Mouse (Mus musculus) kidney, postnatal 25 days (tissue): ENCODE results near the gene Gjb1.

Source experiments
- DNase-seq, 2 experiments: peaks; one replicate each; pipeline ENCODE4 v3.0.0; 2021; ENCODE audit warnings: mixed read lengths in 2 of 2

Gene Gjb1

DNA sequence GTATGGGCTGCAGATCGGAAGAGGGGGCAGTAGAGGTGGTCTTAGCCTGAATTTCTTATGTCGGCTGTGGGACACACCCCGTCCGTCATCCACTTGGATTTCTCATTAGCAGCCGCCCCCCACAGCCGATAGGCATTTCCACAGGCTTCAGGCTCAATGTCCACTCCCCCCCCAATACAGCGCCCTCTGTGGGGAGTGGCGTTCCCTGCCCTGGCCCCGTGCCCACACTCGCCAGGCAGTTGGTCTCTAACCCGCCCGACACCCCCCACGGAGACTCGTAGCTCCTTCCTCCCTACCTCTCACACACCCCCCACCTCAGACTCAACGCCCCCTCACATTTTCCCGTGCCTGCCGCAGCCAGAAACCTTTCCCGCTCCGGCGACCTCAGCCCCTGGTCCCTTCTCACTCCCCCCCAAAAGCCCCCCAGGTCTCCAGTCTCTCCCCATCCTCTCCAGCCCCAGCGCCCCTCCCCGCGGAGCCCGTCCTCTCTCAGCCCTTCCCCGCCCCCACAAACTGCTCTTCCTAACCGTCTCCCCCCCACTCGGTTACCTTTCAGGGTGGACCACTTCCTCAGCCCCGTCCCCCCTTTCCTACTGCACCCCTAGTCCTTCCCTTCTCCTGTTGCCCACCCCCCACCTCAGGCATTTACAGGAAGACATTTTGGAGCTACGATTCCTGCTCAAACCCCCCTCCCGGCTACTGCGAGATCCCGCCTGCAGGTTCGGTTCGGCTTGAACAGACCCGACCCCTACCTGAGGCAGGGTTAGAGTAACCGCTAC, 43.0 kb downstream of the Gjb1 start:
- DNase-seq: peak; percentile 58 to 83

DNA sequence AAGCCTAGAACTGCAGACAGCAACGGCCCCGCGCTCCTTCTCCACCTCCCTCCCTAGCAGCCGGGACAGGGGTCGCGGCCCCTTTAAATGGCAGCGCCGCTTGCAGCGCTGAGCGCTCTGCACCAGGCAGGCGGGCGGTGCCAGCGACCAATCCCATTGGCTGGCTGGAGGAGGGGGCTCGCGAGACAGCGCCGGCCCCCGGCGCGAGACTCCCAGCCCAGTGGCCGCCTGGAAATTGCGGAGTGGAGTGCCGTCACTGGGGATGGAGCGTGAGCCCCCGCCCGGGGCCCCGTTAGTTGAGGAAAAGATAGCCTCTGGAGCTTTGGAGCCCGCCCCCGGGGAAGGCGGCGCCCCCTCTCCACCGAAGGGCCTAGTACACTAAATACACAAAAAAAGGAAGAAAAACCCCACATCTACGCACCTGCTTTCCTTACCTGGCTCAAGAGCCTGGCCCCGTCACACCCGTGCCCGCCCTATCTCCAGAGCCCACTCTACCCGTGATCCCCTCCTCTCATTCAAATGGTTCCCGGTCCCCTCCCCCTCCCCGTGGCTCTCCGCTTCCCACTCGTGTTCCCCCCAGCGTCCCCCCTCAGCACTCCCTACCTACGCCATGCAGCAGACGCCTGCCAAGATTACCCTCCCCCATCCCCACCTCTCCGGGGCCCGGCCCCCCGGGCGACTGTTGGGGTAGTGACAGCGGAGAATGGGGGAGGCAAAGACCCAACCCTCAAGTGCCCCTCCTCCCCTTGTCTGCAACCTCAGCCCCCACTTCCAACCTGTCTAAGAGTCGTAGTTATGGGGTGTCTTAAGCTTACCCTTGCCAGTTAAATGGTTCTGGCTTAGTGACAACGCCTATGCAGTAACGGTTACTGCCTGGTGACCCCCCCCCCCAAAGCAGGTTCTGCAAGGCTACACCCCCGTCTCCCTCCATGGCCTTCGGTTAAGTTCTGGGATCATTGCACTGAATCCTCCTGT, 43.8 kb downstream of the Gjb1 start:
- peak; percentile 85 to 94 for DNase-seq

DNA sequence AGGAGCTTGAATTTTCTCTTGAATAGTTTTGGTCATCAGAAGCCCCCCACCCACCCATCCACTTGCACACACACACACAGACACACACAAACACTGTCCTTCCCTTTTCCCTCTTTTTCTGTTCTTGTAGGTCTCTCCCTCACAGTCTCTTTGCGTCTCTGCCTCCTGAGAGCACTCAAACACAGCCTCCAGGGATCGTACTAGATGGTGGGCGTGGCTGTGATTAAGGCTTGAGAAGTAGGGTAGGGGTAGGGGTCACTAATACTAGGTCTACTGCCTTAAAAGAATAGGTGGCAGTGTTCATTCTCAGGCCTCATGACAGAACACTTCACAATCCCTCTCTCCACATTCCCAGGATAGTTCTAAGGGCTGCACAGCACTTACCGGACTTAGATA, 44.5 kb downstream of the Gjb1 start, which contains the start of gene Zmym3:
Zmym3 (minus strand) TSS at position 150 of the 396 bp plus-strand sequence.
- no peak for DNase-seq

DNA sequence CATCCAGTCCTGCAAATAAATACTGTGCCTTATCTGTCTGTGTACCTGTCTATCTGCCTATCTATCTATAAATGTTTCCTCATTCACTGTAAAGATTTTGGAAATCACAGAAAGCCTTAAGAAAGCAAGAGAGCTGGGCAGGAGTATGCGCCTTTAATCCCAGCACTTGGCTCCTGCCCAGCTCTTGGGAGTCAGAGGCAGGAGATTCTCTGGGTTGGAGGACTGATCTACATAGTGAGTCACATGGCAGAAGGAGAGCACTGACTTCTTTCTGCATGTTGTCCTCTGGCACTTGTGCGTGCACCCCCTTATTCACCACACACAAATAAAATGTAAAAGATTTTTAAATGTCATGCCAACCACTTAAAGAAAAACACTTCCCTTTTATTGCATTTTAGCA, 47.3 kb downstream of the Gjb1 start:
- DNase-seq: no peak

DNA sequence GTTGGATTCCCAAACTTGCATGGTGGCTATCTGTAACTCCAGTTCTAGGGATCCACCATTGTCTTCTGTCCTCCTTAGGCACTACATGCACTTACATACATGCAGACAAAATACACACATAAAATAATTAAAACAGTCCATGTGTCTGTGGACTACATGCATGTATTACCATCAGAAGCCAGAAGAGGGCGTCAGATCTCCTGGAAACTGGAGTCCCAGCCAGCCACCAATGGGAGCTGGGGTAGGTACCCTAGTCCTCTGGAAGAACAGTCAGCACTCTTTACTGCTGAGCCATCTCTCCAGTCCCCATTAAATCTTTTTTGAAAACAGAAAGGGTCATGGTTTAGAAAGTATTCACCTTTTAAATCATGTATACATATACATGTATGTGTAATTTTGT, 51.6 kb downstream of the Gjb1 start:
- DNase-seq: peak; percentile 47 to 61

DNA sequence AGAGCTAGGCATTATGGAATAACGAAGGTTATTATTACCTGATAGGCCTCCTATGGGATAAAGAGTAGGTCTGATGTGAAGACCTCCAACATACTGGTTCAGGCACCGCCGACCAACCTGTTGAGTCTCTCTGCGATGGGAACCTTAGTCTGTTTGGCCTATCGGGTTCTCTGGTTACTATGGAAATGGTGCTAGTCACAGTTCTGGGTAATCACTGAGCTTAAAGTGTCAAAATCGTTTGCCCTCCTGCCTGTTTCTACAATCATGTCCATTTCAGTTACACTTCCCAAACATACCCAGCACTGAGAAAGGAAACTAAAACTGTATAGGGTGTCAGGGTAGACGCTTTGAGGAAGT, 52.6 kb downstream of the Gjb1 start:
- no peak for DNase-seq

DNA sequence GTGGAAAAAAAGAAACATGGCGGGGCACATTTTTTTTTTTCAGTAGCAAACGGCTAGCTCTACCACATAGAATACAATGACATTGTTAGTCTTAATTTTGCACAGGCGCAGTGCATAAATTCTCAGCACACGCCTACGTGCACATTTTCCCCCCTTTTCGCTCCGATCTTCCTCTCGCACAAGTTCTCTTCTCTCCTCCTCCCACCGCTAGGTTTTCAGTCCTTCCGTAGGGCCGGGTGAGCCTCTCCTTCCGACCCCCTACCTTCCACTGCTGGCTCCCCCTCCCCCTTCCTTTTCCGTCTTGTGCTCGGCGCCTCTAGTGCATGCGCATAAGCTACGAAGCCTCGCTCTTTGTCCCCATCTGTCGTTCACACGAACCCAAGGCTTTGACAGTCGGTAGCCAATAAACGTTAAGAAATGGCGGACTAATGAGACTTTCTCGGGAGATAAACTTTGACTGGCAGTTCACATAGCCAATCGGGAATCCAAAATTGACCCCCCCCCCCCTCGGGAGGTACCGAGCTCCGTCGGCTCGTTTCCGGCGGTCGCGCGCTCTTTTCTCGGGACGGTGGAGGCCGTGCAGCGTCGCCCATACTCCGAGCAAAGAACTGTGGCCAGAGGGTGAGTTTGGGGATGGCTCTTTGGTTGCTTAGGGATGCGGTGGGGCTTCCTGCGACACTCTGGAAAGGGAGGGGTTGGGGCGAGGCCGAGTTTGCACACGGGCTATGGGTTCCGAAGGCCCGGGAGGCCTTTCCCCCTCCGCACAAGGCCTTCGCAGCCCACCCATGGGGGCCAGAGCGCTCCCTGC, 53.2 kb downstream of the Gjb1 start, which contains the start of gene Nono:
Nono (plus strand) TSS at position 177 of the 808 bp plus-strand sequence.
- DNase-seq: peak; percentile 93

DNA sequence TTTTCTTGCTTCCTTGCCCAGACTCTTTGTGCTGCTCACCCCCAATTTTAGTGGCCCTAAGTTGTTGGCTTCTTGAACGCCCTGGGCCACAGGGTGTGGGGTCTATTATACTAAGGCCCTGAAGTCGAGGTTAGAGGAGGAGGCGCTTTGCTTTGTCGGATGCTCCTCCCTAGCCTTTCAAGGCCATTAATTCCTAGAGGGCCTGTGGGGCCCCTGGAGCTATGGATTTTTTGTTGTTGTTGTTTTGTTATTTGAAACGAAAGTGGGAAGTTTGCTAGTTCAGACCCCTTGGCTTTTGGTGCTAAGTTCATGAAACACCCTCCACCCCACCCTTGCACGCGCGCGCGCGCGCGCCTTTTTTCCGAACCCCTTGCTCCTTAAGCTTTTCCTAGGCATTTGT, 53.8 kb downstream of the Gjb1 start:
- DNase-seq: peak in 1 of 2 experiments; percentile 40
